Mouse (Mus musculus) adrenal gland, postnatal 25 days (tissue): ENCODE measurements at regions not wholly inside any gene's neighbourhood (a gene's known extent, or its start where the extent isn't known, plus 50 kb on each side); places are given as distances from the start of the nearest gene placed in this dataset.

Source experiments
- DNase-seq: peaks from one replicate; pipeline ENCODE4 v3.0.0; 2021; ENCODE audit warnings: mixed read lengths

GRCm38 (mm10) chr17:50439365-50439764, 69.8 kb upstream of the Plcl2 start:
- DNase-seq = peak; percentile 11

GRCm38 (mm10) chr17:50442062-50442461, 67.1 kb upstream of the Plcl2 start:
- no peak for DNase-seq

- DNase-seq = no peak
These were observed 66.3 kb upstream of the Plcl2 start for GRCm38 (mm10) chr17:50442905-50443304.

GRCm38 (mm10) chr17:50443376-50444022, 65.7 kb upstream of the Plcl2 start:
- no peak for DNase-seq

GRCm38 (mm10) chr17:50444023-50444389, 65.2 kb upstream of the Plcl2 start:
- DNase-seq = no peak

- no peak for DNase-seq
These were observed 60.5 kb upstream of the Plcl2 start for GRCm38 (mm10) chr17:50448693-50449092.

GRCm38 (mm10) chr17:50451606-50452005, 57.6 kb upstream of the Plcl2 start:
- DNase-seq = no peak

GRCm38 (mm10) chr17:50453524-50453923, 55.7 kb upstream of the Plcl2 start:
- DNase-seq = no peak

- DNase-seq = no peak
These were observed 55.2 kb upstream of the Plcl2 start for GRCm38 (mm10) chr17:50453956-50454355.

GRCm38 (mm10) chr17:50454917-50455316, 54.3 kb upstream of the Plcl2 start:
- DNase-seq = no peak

- no peak for DNase-seq
These were observed 53.5 kb upstream of the Plcl2 start for GRCm38 (mm10) chr17:50455719-50456118.

GRCm38 (mm10) chr17:50457053-50457697, 52.0 kb upstream of the Plcl2 start:
- DNase-seq = no peak

GRCm38 (mm10) chr17:50458232-50458631, 51.0 kb upstream of the Plcl2 start:
- DNase-seq = no peak
